Mouse (Mus musculus) forebrain, postnatal 0 days (tissue): ENCODE results near the gene Rnf126. TPM values are rescaled to one million over a fixed set of nuclear protein-coding genes. Genes with fewer than 3 reads are reported as not detected.
"Not testable (repeated sequence)": the region's sequence is repeated elsewhere in the genome, so short reads cannot be mapped to it uniquely, and the experiment has no call there.

Experiments used
- ATAC-seq: fragments of 200-750 bp; cut with Nextera tagmentation; 2 replicates; pipeline ENCODE4 v1.8.0; 2017; ENCODE audit warnings: mild to moderate bottlenecking, moderate library complexity
- DNase-seq: peaks from one replicate; pipeline ENCODE4 v3.0.0-alpha.2; 2015
- H3K27ac ChIP-seq: fragments of 300-500 bp; sonication (generic); 2 replicates; pipeline ENCODE4 v1.5.1; 2014; ENCODE audit warnings: low read depth, mild to moderate bottlenecking, antibody characterized with exemption, low read length, moderate library complexity, mixed read lengths
- H3K27me3 ChIP-seq: fragments of 300-500 bp; sonication (generic); 2 replicates; pipeline ENCODE4 v1.6.1; 2014; ENCODE audit warnings: mild to moderate bottlenecking, low read length, mixed read lengths; ENCODE audit not compliant: insufficient read depth
- H3K36me3 ChIP-seq: fragments of 300-500 bp; sonication (generic); 2 replicates; pipeline ENCODE4 v1.6.1; 2014; ENCODE audit warnings: mild to moderate bottlenecking, moderate library complexity; ENCODE audit not compliant: insufficient read depth
- H3K4me1 ChIP-seq: fragments of 300-500 bp; sonication (generic); 2 replicates; pipeline ENCODE4 v1.6.1; 2014; ENCODE audit warnings: antibody characterized with exemption; ENCODE audit not compliant: insufficient read depth
- H3K4me2 ChIP-seq: fragments of 300-500 bp; sonication (generic); 2 replicates; pipeline ENCODE4 v1.6.1; 2014; ENCODE audit warnings: low read depth, mild to moderate bottlenecking, moderate library complexity
- H3K4me3 ChIP-seq: fragments of 300-500 bp; sonication (generic); 2 replicates; pipeline ENCODE4 v1.5.1; 2014; ENCODE audit warnings: low read depth, low read length, mixed read lengths
- H3K9ac ChIP-seq: fragments of 300-500 bp; sonication (generic); 2 replicates; pipeline ENCODE4 v1.6.1; 2014; ENCODE audit warnings: mild to moderate bottlenecking
- H3K9me3 ChIP-seq: fragments of 300-500 bp; sonication (generic); 2 replicates; pipeline ENCODE4 v1.6.1; 2016; ENCODE audit warnings: low read length
- CTCF ChIP-seq: sonication (generic); IDR thresholded peaks from 2 replicates; pipeline ENCODE4 v1.5.1; 2016; ENCODE audit warnings: antibody characterized with exemption, control low read depth, low read depth
- WGBS: fragments of 180-500 bp; shearing (Covaris S2); extraction: QIAGEN DNeasy Blood & Tissue Kit; methylation state at CpG from one replicate; pipeline ENCODE4 v1.1.7; 2014; 5-methylcytosine and 5-hydroxymethylcytosine counted together
- polyA plus RNA-seq: library from polyadenylated mRNA; unstranded; fragments of >200 nt; fragmentation: Nextera tagmentation; extraction: Ambion mirVana; gene quantifications from 2 replicates; pipeline ENCODE4 v1.2.1, GENCODE M21; 2015
- total RNA-seq: library from RNA; depleted of rRNA; stranded (reverse); fragments of >200 nt; gene quantifications from 2 replicates; pipeline ENCODE4 v1.2.3, GENCODE M21; 2014

The Rnf126 gene
- total and polyA plus RNA-seq, 2 experiments from 2014 or later, result 88.3 to 131 TPM

DNA sequence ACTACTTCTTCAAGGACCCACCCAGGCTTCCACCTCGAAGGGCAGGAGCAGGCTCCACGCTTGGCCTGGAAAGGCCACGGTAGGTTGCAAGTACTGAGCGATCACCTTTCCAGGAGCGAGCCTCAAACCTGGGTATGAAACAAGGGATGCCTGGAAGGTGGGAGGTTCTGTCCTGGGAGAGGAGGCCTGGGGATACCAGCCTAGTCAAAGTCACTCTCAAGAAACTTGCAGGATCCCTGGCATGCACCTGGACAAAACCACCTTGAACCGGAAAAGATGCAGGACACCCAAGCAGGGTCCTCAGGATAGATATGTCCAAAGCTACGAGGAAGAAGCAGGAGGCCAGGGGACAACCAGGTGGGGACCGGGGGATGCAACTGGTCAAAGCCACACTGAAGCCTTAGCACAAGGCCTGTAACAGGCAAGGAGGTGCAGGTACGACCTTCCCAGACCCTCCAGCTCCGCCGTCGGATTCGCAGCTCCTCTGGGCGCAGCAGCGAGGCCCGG lies 698 bp downstream of the Rnf126 start:
- no peak for TF ChIP-seq CTCF
- Histone ChIP-seq H3K4me2 (peak overlapping the region; percentile 86), H3K27me3 (no peaks in the 10 kb centered on the region), H3K36me3 (peaks cover 15% of the 10 kb centered on the region), H3K27ac (peak overlapping the region; percentile 95), H3K4me3 (peak overlapping the region; percentile 97), H3K4me1 (peaks cover 15% of the 10 kb centered on the region; the same call in 1 of the 2 replicates), H3K9ac (peak overlapping the region; percentile 99), H3K9me3 (no peaks in the 10 kb centered on the region)
- DNase-seq, result no peak
- ATAC-seq, result no peak
- 9% methylated on average over 13 of the region's 16 CpGs for WGBS

DNA sequence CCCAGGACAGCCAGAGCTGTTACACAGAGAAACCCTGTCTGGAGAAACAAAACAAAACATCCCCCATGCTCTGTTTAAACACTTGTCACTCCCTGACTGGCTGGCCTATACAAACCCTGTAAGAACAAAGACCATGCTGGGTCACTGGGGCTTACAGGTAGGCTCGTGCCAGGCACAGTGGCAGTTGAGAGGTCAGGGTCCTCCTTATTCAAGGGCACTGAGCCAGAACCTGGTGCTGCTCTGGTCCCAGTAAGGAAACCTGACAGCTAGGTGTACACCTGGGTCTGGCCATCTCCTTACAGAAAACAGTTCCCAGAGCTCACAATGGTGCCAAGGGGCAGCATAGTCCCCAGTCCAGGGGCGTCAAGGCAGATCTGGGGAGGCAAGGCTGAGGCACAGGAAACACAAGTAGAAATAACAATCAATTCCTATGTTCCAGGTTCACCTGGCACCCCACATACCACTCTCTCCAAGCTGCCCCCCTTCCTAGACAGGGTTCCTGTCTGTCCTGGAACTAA lies 1.5 kb downstream of the Rnf126 start:
- peak overlapping the region; percentile 99; the same call in 1 of the 2 replicates for H3K9ac ChIP-seq
- DNase-seq, result no peak
- 67% methylated on average over 2 of the region's 2 CpGs for WGBS
- H3K4me2 ChIP-seq, result peak overlapping the region; percentile 86
- H3K36me3 ChIP-seq, result peaks cover 23% of the 10 kb centered on the region
- no peaks in the 10 kb centered on the region for H3K27me3 ChIP-seq
- H3K4me3 ChIP-seq, result peak overlapping the region; percentile 97
- H3K9me3 ChIP-seq, result no peaks in the 10 kb centered on the region
- peaks cover 15% of the 10 kb centered on the region; the same call in 1 of the 2 replicates for H3K4me1 ChIP-seq
- H3K27ac ChIP-seq, result no peak overlapping the region
- ATAC-seq, result no peak
- TF ChIP-seq CTCF, result no peak

DNA sequence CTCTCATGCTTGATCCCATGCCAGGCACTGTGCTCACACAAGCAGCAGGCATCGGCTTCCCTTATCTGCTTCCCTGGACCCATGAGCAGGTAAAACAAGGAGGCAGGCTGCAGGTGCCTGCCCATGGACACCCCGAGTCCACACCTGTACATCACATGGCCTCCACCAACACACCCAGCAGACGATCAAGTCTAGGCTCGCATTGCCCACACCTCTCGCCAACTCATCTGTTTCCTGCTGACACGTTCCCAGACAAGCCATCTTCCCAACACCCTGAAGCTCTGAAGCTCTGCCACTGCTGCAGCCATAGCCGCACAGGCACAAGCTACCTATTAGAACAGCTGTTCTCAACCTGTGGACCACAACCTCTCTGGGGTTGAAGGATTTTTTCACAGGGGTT lies 2.5 kb downstream of the Rnf126 start:
- Histone ChIP-seq H3K4me1 (peaks cover 15% of the 10 kb centered on the region; the same call in 1 of the 2 replicates), H3K36me3 (peaks cover 28% of the 10 kb centered on the region), H3K9ac (no peak overlapping the region), H3K27me3 (no peaks in the 10 kb centered on the region), H3K27ac (no peak overlapping the region), H3K4me2 (no peak overlapping the region), H3K4me3 (no peak overlapping the region), H3K9me3 (no peaks in the 10 kb centered on the region)
- TF ChIP-seq CTCF, result no peak
- no peak for DNase-seq
- WGBS, result 81% methylated on average over 7 of the region's 7 CpGs
- no peak for ATAC-seq

DNA sequence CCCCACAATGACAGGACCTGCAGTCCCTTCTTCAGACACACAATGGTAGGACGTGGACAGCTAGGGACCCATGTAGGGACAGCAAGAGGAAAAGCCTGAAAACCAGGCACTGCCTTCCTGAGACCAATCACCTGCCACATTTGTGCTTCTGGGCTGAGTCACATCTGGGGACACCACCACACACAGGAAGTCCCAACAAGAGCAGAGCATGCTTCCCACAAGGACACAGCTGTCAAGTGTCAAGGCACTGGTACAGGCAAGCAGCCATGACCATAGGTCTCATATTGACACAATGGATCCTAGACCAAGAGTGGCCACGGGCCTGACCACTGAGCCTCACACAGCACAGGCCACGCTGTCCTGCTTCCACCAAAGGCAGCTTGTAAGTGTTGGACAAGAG lies 3.9 kb downstream of the Rnf126 start:
- 92% methylated on average over 3 of the region's 3 CpGs for WGBS
- H3K4me2 ChIP-seq, result no peak overlapping the region

DNA sequence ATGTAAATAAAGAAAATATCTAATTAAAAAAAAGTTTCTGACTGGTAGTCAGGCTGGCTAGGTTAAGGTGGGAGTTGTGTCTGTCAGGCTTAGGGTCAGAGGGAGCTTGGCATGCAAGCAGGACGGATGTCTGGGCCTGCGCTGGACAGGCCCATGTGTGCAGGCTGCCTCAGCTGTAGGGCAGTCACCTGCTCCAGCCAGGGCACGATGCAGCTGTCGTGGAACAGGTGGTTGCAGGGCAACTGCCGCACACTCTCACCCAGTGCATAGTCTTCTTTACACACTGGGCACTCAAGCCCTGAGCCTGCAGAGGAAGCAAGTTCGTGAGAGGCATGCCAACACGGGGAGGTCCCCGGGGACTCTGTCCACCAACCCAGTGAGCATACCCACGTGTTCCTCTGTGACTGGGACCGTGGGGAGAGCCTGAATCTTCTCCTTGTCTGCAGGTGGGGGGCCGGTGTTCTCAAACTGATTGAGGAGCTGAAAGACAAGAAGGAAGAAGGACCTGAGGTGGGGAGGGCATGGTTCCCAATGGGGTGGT lies 6.1 kb downstream of the Rnf126 start:
- no peak for DNase-seq
- WGBS, result 90% methylated on average over 11 of the region's 11 CpGs
- no peak for ATAC-seq
- Histone ChIP-seq H3K4me3 (no peak overlapping the region), H3K27ac (no peak overlapping the region), H3K4me1 (peaks cover 6% of the 10 kb centered on the region; the same call in 1 of the 2 replicates), H3K9ac (no peak overlapping the region), H3K36me3 (peaks cover 62% of the 10 kb centered on the region), H3K27me3 (no peaks in the 10 kb centered on the region), H3K4me2 (no peak overlapping the region), H3K9me3 (no peaks in the 10 kb centered on the region)
- TF ChIP-seq CTCF, result no peak

More for the DNA sequence above, 3.9 kb downstream of the Rnf126 start:
- no peak for TF ChIP-seq CTCF
- ATAC-seq, result no peak
- H3K4me1 ChIP-seq, result peaks cover 11% of the 10 kb centered on the region; the same call in 1 of the 2 replicates
- H3K9ac ChIP-seq, result no peak overlapping the region
- H3K27ac ChIP-seq, result no peak overlapping the region
- DNase-seq, result no peak
- H3K9me3 ChIP-seq, result no peaks in the 10 kb centered on the region
- H3K27me3 ChIP-seq, result no peaks in the 10 kb centered on the region
- H3K4me3 ChIP-seq, result no peak overlapping the region
- peaks cover 41% of the 10 kb centered on the region for H3K36me3 ChIP-seq

DNA sequence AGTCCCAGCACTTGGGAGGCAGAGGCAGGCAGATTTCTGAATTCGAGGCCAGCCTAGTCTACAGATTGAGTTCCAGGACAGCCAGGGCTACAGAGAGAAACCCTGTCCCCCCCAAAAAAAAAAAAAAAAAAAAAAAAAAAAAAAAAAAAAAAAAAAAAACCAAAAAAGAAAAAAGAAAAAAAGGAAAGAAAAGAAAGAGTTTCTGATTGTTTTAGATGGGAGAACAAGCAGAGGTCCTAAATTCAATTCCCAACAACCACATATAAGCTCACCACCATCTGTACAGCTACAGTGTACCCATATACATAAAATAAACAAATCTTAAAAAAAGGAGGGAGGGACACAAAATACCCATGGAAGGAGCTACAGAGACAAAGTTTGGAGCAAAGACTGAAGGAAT lies 7.1 kb downstream of the Rnf126 start:
- not testable (repeated sequence) for H3K4me3 ChIP-seq, H3K9ac ChIP-seq, H3K4me1 ChIP-seq, ATAC-seq, DNase-seq, H3K9me3 ChIP-seq, H3K4me2 ChIP-seq, H3K27ac ChIP-seq, H3K27me3 ChIP-seq
- H3K36me3 ChIP-seq, result peaks cover 64% of the 10 kb centered on the region
- WGBS, result 94% methylated on average over 1 of the region's 1 CpGs

DNA sequence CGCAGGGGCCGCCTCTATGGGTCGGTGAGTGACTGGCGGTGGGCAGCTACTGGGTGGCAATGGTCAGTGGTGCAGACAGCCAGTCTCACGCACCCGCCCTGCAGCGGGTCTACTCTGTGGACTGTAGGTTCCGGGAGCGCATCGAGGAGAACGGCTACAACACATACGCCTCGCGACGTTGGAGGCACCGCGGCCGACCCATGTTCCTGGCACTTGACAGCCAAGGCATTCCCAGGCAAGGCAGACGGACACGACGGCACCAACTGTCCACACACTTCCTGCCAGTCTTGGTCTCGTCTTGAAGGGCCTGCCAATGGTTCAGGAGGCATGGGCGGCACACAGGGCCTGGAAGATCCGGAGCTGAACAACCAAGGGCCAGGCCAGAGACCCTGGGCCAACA lies 10.1 kb downstream of the Rnf126 start:
- Histone ChIP-seq H3K4me1 (no peaks in the 10 kb centered on the region), H3K9me3 (no peaks in the 10 kb centered on the region), H3K9ac (no peak overlapping the region), H3K27ac (no peak overlapping the region), H3K4me2 (no peak overlapping the region), H3K27me3 (no peaks in the 10 kb centered on the region), H3K36me3 (peaks cover 55% of the 10 kb centered on the region), H3K4me3 (no peak overlapping the region)
- DNase-seq (no peak), ATAC-seq (no peak)
- 91% methylated on average over 24 of the region's 24 CpGs for WGBS
- no peak for TF ChIP-seq CTCF
